Mouse (Mus musculus) ES-Bruce4 (cell line): ENCODE measurements at regions not wholly inside any gene's neighbourhood (a gene's known extent, or its start where the extent isn't known, plus 50 kb on each side); places are given as distances from the start of the nearest gene placed in this dataset.

ENCODE experiments used
- CTCF ChIP-seq: IDR thresholded peaks from one replicate; pipeline ENCODE4 v1.8.1; 2011; ENCODE audit warnings: low read depth, low read length
- EP300 ChIP-seq: IDR thresholded peaks from 2 replicates; pipeline ENCODE4 v1.6.1; 2011; ENCODE audit warnings: low read depth, low read length; ENCODE audit not compliant: insufficient read depth
- POLR2A ChIP-seq: IDR thresholded peaks from one replicate; pipeline ENCODE4 v1.8.1; 2011; ENCODE audit warnings: low read length; ENCODE audit not compliant: insufficient read depth

- no peak for TF ChIP-seq CTCF
- no peak for TF ChIP-seq POLR2A
- no peak for TF ChIP-seq EP300
These were observed 111.6 kb upstream of the Nfe2l3 start for GRCm38 (mm10) chr6:51320676-51321419.
